In genomic region chr4:131585946-131586345, GRCm38 (mm10) we compare ENCODE assay signal across 21 mouse cellular contexts.
"Had no signal": no experiment of that assay in that cellular context is flagged by ENCODE, and none has a peak within 500 bp of the region (broad histone marks: within the 10 kb centered on the region; RNA-seq: fewer than 3 reads in every experiment).

No protein-coding gene starts in this region.

- H3K9me3 ChIP-seq: limb, embryonic 12.5 days; limb, embryonic 15.5 days; midbrain, embryonic 10.5 days; midbrain, embryonic 13.5 days; neural tube, embryonic 13.5 days; stomach, embryonic 15.5 days had no signal

- H3K4me2 ChIP-seq: limb, embryonic 12.5 days; limb, embryonic 15.5 days; liver, embryonic 11.5 days; lung, embryonic 14.5 days; midbrain, embryonic 13.5 days; neural tube, embryonic 13.5 days; stomach, embryonic 15.5 days had no signal

- H3K4me1 ChIP-seq: limb, embryonic 15.5 days; megakaryocyte, embryonic 14.5 days; midbrain, embryonic 10.5 days; midbrain, embryonic 13.5 days; stomach, embryonic 15.5 days had no signal

- H3K27me3 ChIP-seq: limb, embryonic 12.5 days; limb, embryonic 15.5 days; megakaryocyte, embryonic 14.5 days; midbrain, embryonic 13.5 days; neural tube, embryonic 13.5 days had no signal

- H3K27ac ChIP-seq: limb, embryonic 12.5 days; limb, embryonic 15.5 days; liver, embryonic 14.5 days; midbrain, embryonic 10.5 days; midbrain, embryonic 13.5 days; neural tube, embryonic 13.5 days; stomach, embryonic 15.5 days had no signal

- H3K4me3 ChIP-seq: limb, embryonic 12.5 days; limb, embryonic 15.5 days; megakaryocyte, embryonic 14.5 days; midbrain, embryonic 10.5 days; midbrain, embryonic 13.5 days; myocyte; neural tube, embryonic 13.5 days; stomach, embryonic 15.5 days had no signal

- ATAC-seq: intestine, postnatal 0 days; liver, postnatal 0 days; lung, postnatal 0 days; midbrain, embryonic 13.5 days; midbrain, embryonic 16.5 days had no signal

- H3K9ac ChIP-seq: limb, embryonic 12.5 days; limb, embryonic 15.5 days; liver, embryonic 14.5 days; liver, postnatal 0 days; lung, embryonic 14.5 days; midbrain, embryonic 13.5 days; neural tube, embryonic 13.5 days; stomach, embryonic 15.5 days had no signal

- H3K36me3 ChIP-seq: limb, embryonic 12.5 days; limb, embryonic 15.5 days; midbrain, embryonic 10.5 days; midbrain, embryonic 13.5 days; neural tube, embryonic 13.5 days; stomach, embryonic 15.5 days had no signal

- DNase-seq: layer of hippocampus, postnatal 36 days; left cerebral cortex, postnatal 4 days; liver, postnatal 0 days; lung, embryonic 14.5 days; retina, postnatal 1 day; right cerebral cortex, postnatal 25 days; spleen, adult 18-20 months; thymus, postnatal 36 days had no signal
